Mouse (Mus musculus): ENCODE results near the gene Nmnat2. TPM values are rescaled to one million over a fixed set of nuclear protein-coding genes. Genes with fewer than 3 reads are reported as not detected.

Gene Nmnat2
- total and polyA plus RNA-seq, 3 experiments, result 1.3 to 2.8 TPM; not detected in 1

GRCm38 (mm10) chr1:153159137-153159536 is 204.3 kb downstream of the Nmnat2 start:
- no peak for DNase-seq (ENCODE audit: low read depth, low spot score)
- H3K79me2 ChIP-seq (ENCODE audit: control insufficient read depth, insufficient read depth, low read length, poor library complexity), result no peaks in the 10 kb centered on the region
- H3K9ac ChIP-seq (ENCODE audit: control insufficient read depth, low read depth, low read length, poor library complexity, severe bottlenecking), result no peak overlapping the region
- no peaks in the 10 kb centered on the region for H3K4me1 ChIP-seq (ENCODE audit: control insufficient read depth in 1 of 2, insufficient read depth in 2 of 2, low read length in 2 of 2)
- H3K27ac ChIP-seq (ENCODE audit: control insufficient read depth, low read depth, low read length), result no peak overlapping the region
- H3K27me3 ChIP-seq (ENCODE audit: control insufficient read depth in 1 of 2, insufficient read depth in 2 of 2, low read length in 2 of 2), result peaks cover 8 to 10% of the 10 kb centered on the region in 2 experiments
- no peak overlapping the region for H3K4me3 ChIP-seq (ENCODE audit: control insufficient read depth in 1 of 2, insufficient read depth in 1 of 2, low read depth in 2 of 2, low read length in 2 of 2)
- no peaks in the 10 kb centered on the region for H3K36me3 ChIP-seq (ENCODE audit: control insufficient read depth in 1 of 2, insufficient read depth in 2 of 2, low read length in 2 of 2)
- TF ChIP-seq HCFC1 (IDR thresholded peaks at IDR 0.05; ENCODE audit: low read depth, low read length), result no peak
- H3K9me3 ChIP-seq (replicated peaks; ENCODE audit: insufficient read depth, low read length), result no peaks in the 10 kb centered on the region

GRCm38 (mm10) chr1:153163831-153164230 is 209.0 kb downstream of the Nmnat2 start:
- TF ChIP-seq ELF1 (IDR thresholded peaks at IDR 0.05; ENCODE audit: low read depth, low read length), result no peak
- no peak for TF ChIP-seq MAFK (IDR thresholded peaks at IDR 0.05; ENCODE audit: borderline replicate concordance, low read depth, low read length)
- TF ChIP-seq GATA1 (IDR thresholded peaks at IDR 0.05; ENCODE audit: low read depth, low read length), result no peak
- no peak for TF ChIP-seq EP300 (IDR thresholded peaks at IDR 0.05; ENCODE audit: low read depth in 1 of 2, low read length in 2 of 2)
- TF ChIP-seq MYB (IDR thresholded peaks at IDR 0.05; ENCODE audit: low read depth, low read length), result no peak
- TF ChIP-seq UBTF (IDR thresholded peaks at IDR 0.05; ENCODE audit: borderline replicate concordance, insufficient read depth, low read depth, low read length), result no peak
- TF ChIP-seq MXI1 (IDR thresholded peaks at IDR 0.05; ENCODE audit: low read depth, low read length), result no peak
- no peak for TF ChIP-seq SIN3A (IDR thresholded peaks at IDR 0.05; ENCODE audit: low read length)
- no peak for TF ChIP-seq SMC3 (IDR thresholded peaks at IDR 0.05; ENCODE audit: low read depth, low read length)
- no peak for TF ChIP-seq POLR2AphosphoS5 (IDR thresholded peaks at IDR 0.05; ENCODE audit: borderline replicate concordance, low read depth, low read length)
- TF ChIP-seq MEF2A (IDR thresholded peaks at IDR 0.05; ENCODE audit: extremely low read depth, insufficient replicate concordance, low read depth, low read length, poor library complexity, severe bottlenecking), result no peak
- no peak for TF ChIP-seq KAT2A (conservative IDR thresholded peaks at IDR 0.05; ENCODE audit: low read depth, low read length)
- no peak for TF ChIP-seq CTCF (IDR thresholded peaks at IDR 0.05 in 2 of 3, conservative IDR thresholded peaks at IDR 0.05 in 1 of 3; ENCODE audit: control insufficient read depth in 1 of 3, insufficient read depth in 1 of 3, low read depth in 2 of 3, low read length in 3 of 3, poor library complexity in 1 of 3, severe bottlenecking in 1 of 3)
- TF ChIP-seq MAZ (IDR thresholded peaks at IDR 0.05; ENCODE audit: low read depth, low read length), result no peak
- no peak for TF ChIP-seq BHLHE40 (IDR thresholded peaks at IDR 0.05; ENCODE audit: borderline replicate concordance, low read depth, low read length)
- TF ChIP-seq ETS1 (IDR thresholded peaks at IDR 0.05; ENCODE audit: low read depth, low read length), result no peak
- no peak for TF ChIP-seq CHD1 (IDR thresholded peaks at IDR 0.05; ENCODE audit: low read depth, low read length)
- TF ChIP-seq MAX (IDR thresholded peaks at IDR 0.05; ENCODE audit: low read length), result no peak
- no peak for TF ChIP-seq MYC (IDR thresholded peaks at IDR 0.05; ENCODE audit: low read depth, low read length)
- TF ChIP-seq USF2 (IDR thresholded peaks at IDR 0.05; ENCODE audit: borderline replicate concordance in 1 of 2, insufficient read depth in 1 of 2, low read depth in 1 of 2, low read length in 2 of 2), result no peak
- no peaks in the 10 kb centered on the region for H3K4me1 ChIP-seq (ENCODE audit: control insufficient read depth in 1 of 2, insufficient read depth in 2 of 2, low read length in 2 of 2)

More at GRCm38 (mm10) chr1:153163831-153164230, 209.0 kb downstream of the Nmnat2 start:
- DNase-seq (ENCODE audit: low read depth, low spot score), result no peak
- Histone ChIP-seq H3K79me2 (ENCODE audit: control insufficient read depth, insufficient read depth, low read length, poor library complexity) (no peaks in the 10 kb centered on the region), H3K4me3 (ENCODE audit: control insufficient read depth in 1 of 2, insufficient read depth in 1 of 2, low read depth in 2 of 2, low read length in 2 of 2) (no peak overlapping the region), H3K27me3 (ENCODE audit: control insufficient read depth in 1 of 2, insufficient read depth in 2 of 2, low read length in 2 of 2) (peaks cover 2 to 18% of the 10 kb centered on the region in 2 experiments), H3K9me3 (replicated peaks; ENCODE audit: insufficient read depth, low read length) (no peaks in the 10 kb centered on the region), H3K27ac (ENCODE audit: control insufficient read depth, low read depth, low read length) (no peak overlapping the region), H3K36me3 (ENCODE audit: control insufficient read depth in 1 of 2, insufficient read depth in 2 of 2, low read length in 2 of 2) (no peaks in the 10 kb centered on the region), H3K9ac (ENCODE audit: control insufficient read depth, low read depth, low read length, poor library complexity, severe bottlenecking) (no peak overlapping the region)

Measured in MEL (cell line).